Mouse (Mus musculus): ENCODE results near the gene Ccser1.

The Ccser1 gene

GRCm38 (mm10) chr6:61471371-61472152 lies 291.4 kb downstream of the Ccser1 start:
- no peak for DNase-seq

- DNase-seq, result no peak
Measured at GRCm38 (mm10) chr6:61485336-61485735, 305.2 kb downstream of the Ccser1 start.

- peak; percentile 2 for DNase-seq
Measured at GRCm38 (mm10) chr6:61491979-61492821, 312.1 kb downstream of the Ccser1 start.

- no peak for DNase-seq
Measured at GRCm38 (mm10) chr6:61493386-61493785, 313.3 kb downstream of the Ccser1 start.

- no peak for DNase-seq
Measured at GRCm38 (mm10) chr6:61515310-61515709, 335.2 kb downstream of the Ccser1 start.

- no peak for DNase-seq
Measured at GRCm38 (mm10) chr6:61521587-61521986, 341.5 kb downstream of the Ccser1 start.

GRCm38 (mm10) chr6:61522108-61522507 lies 342.0 kb downstream of the Ccser1 start:
- no peak for DNase-seq

- no peak for DNase-seq
Measured at GRCm38 (mm10) chr6:61523748-61524493, 343.8 kb downstream of the Ccser1 start.

- no peak for DNase-seq
Measured at GRCm38 (mm10) chr6:61540732-61541131, 360.6 kb downstream of the Ccser1 start.

GRCm38 (mm10) chr6:61543459-61544044 lies 363.4 kb downstream of the Ccser1 start:
- no peak for DNase-seq

GRCm38 (mm10) chr6:61567551-61567950 lies 387.4 kb downstream of the Ccser1 start:
- DNase-seq, result no peak

- DNase-seq, result no peak
Measured at GRCm38 (mm10) chr6:61567967-61568366, 387.8 kb downstream of the Ccser1 start.

- no peak for DNase-seq
Measured at GRCm38 (mm10) chr6:61581696-61582095, 401.6 kb downstream of the Ccser1 start.

GRCm38 (mm10) chr6:61588999-61589398 lies 408.9 kb downstream of the Ccser1 start:
- DNase-seq, result no peak

GRCm38 (mm10) chr6:61601911-61602310 lies 421.8 kb downstream of the Ccser1 start:
- DNase-seq, result no peak

- peak; percentile 1 for DNase-seq
Measured at GRCm38 (mm10) chr6:61614920-61615319, 434.8 kb downstream of the Ccser1 start.

- no peak for DNase-seq
Measured at GRCm38 (mm10) chr6:61621707-61622106, 441.6 kb downstream of the Ccser1 start.

GRCm38 (mm10) chr6:61661414-61661813 lies 481.3 kb downstream of the Ccser1 start:
- DNase-seq, result no peak

GRCm38 (mm10) chr6:61664572-61664971 lies 484.4 kb downstream of the Ccser1 start:
- DNase-seq, result no peak

- DNase-seq, result peak; percentile 22
Measured at GRCm38 (mm10) chr6:61687002-61687401, 506.9 kb downstream of the Ccser1 start.

- DNase-seq, result no peak
Measured at GRCm38 (mm10) chr6:61703003-61703402, 522.9 kb downstream of the Ccser1 start.

- DNase-seq, result no peak
Measured at GRCm38 (mm10) chr6:61721220-61721619, 541.1 kb downstream of the Ccser1 start.

- DNase-seq, result no peak
Measured at GRCm38 (mm10) chr6:61729065-61729464, 548.9 kb downstream of the Ccser1 start.

Data from embryo, embryonic 11 days (tissue).